Mouse (Mus musculus): ENCODE results near the gene S100a10.

DNA sequence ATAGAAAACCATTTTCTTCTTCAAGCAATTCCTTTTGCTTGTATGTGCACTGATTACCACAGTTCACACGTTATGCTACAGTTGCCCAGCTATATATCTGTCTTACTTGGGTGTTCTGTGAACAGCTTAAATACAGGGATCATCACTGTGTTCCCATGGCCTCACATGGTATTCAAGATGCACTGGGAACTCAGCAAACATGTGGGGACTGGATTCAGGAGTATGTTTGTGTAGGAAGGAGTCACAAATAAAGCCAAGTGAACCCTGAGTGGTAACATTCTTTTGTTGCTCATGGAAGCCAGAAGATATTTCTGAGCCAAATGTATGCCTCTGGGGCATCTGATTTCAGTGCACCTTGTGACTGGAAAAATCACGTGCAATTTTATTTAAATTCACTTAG, 28.2 kb downstream of the S100a10 start:
- no peak for TF ChIP-seq POLR2A (IDR thresholded peaks at IDR 0.05; ENCODE audit: control insufficient read depth, low read depth, low read length)
- no peak for TF ChIP-seq CTCF (IDR thresholded peaks at IDR 0.05; ENCODE audit: control insufficient read depth, insufficient read depth, insufficient replicate concordance, low read depth, low read length)

Measured in testis, adult 2 months (tissue).